Mouse (Mus musculus) limb, embryonic 14.5 days (tissue): ENCODE results near the gene Rsrc1. TPM values are rescaled to one million over a fixed set of nuclear protein-coding genes. Genes with fewer than 3 reads are reported as not detected.

Experiments used
- ATAC-seq: fragments of 200-750 bp; cut with Nextera tagmentation; 2 replicates; pipeline ENCODE4 v1.8.0; 2017; ENCODE audit warnings: low read depth, moderate number of reproducible peaks, moderate TSS enrichment; ENCODE audit not compliant: low FRiP score
- DNase-seq: peaks from one replicate; pipeline ENCODE4 v3.0.0-alpha.2; 2015; ENCODE audit warnings: low spot score
- H3K27ac ChIP-seq: fragments of 300-500 bp; sonication (generic); replicated peaks from 2 replicates; pipeline ENCODE4 v1.5.1; 2014; ENCODE audit warnings: low read depth, mild to moderate bottlenecking, low read length, moderate library complexity, mixed read lengths
- H3K27me3 ChIP-seq: fragments of 300-500 bp; sonication (generic); 2 replicates; pipeline ENCODE4 v1.6.1; 2014; ENCODE audit warnings: low read length, mixed read lengths; ENCODE audit not compliant: control insufficient read depth, insufficient read depth
- H3K36me3 ChIP-seq: fragments of 300-500 bp; sonication (generic); 2 replicates; pipeline ENCODE4 v1.6.1; 2014; ENCODE audit warnings: mild to moderate bottlenecking, low read length, moderate library complexity, mixed read lengths; ENCODE audit not compliant: control insufficient read depth, insufficient read depth
- H3K4me1 ChIP-seq: fragments of 300-500 bp; sonication (generic); 2 replicates; pipeline ENCODE4 v1.6.1; 2014; ENCODE audit warnings: antibody characterized with exemption, low read length, mixed read lengths; ENCODE audit not compliant: control insufficient read depth, insufficient read depth
- H3K4me2 ChIP-seq: fragments of 300-500 bp; sonication (generic); replicated peaks from 2 replicates; pipeline ENCODE4 v1.6.1; 2014; ENCODE audit warnings: low read depth, mild to moderate bottlenecking, low read length, moderate library complexity; ENCODE audit not compliant: severe bottlenecking
- H3K4me3 ChIP-seq: fragments of 300-500 bp; sonication (generic); replicated peaks from 2 replicates; pipeline ENCODE4 v1.5.1; 2014; ENCODE audit warnings: low read length
- H3K9ac ChIP-seq: fragments of 300-500 bp; sonication (generic); 2 replicates; pipeline ENCODE4 v1.6.1; 2014; ENCODE audit warnings: mild to moderate bottlenecking, low read depth, low read length, moderate library complexity; ENCODE audit not compliant: severe bottlenecking
- H3K9me3 ChIP-seq: fragments of 300-500 bp; sonication (generic); 2 replicates; pipeline ENCODE4 v1.6.1; 2016; ENCODE audit warnings: low read length; ENCODE audit not compliant: control insufficient read depth
- POLR2A ChIP-seq: fragments of 200-500 bp; IDR thresholded peaks from 2 replicates; pipeline ENCODE4 v1.8.0; 2012; ENCODE audit warnings: inconsistent platforms, mild to moderate bottlenecking, moderate library complexity, borderline replicate concordance; ENCODE audit not compliant: insufficient read depth, insufficient read length; ENCODE audit errors: extremely low read depth
- WGBS: fragments of 180-500 bp; shearing (Covaris S2); extraction: QIAGEN DNeasy Blood & Tissue Kit; methylation state at CpG from one replicate; pipeline ENCODE4 v1.1.7; 2014; 5-methylcytosine and 5-hydroxymethylcytosine counted together
- polyA plus RNA-seq, 2 experiments: library from polyadenylated mRNA; depleted of rRNA in 1 of 2; stranded (reverse) in 1 of 2; unstranded in 1 of 2; fragments of >200 nt; fragmentation: Nextera tagmentation in 1 of 2; extraction: Ambion mirVana in 1 of 2; gene quantifications; 2 replicates each; pipeline versions ENCODE4 v1.2.1 to v1.2.3; 2012 to 2014

Gene Rsrc1
- polyA plus RNA-seq, 2 experiments, result 22.9 to 41.8 TPM

- Histone ChIP-seq H3K9me3 (no peaks in the 10 kb centered on the region), H3K27me3 (no peaks in the 10 kb centered on the region), H3K4me2 (no peak overlapping the region), H3K36me3 (no peaks in the 10 kb centered on the region), H3K4me1 (no peaks in the 10 kb centered on the region), H3K4me3 (no peak overlapping the region), H3K9ac (no peak overlapping the region), H3K27ac (no peak overlapping the region)
- ATAC-seq (no peak), DNase-seq (peak; percentile 69)
- WGBS, result 18% methylated on average over 4 of the region's 5 CpGs
- TF ChIP-seq POLR2A, result no peak
These were observed 371.1 kb downstream of the Rsrc1 start for GRCm38 (mm10) chr3:67352128-67352762.

GRCm38 (mm10) chr3:67352763-67353149, 371.6 kb downstream of the Rsrc1 start:
- ATAC-seq, result no peak
- no peaks in the 10 kb centered on the region for H3K4me1 ChIP-seq
- no peak for DNase-seq
- 80% methylated on average over 3 of the region's 3 CpGs for WGBS
- no peak overlapping the region for H3K27ac ChIP-seq
- no peaks in the 10 kb centered on the region for H3K36me3 ChIP-seq
- no peak overlapping the region for H3K4me3 ChIP-seq
- no peak overlapping the region for H3K9ac ChIP-seq
- no peaks in the 10 kb centered on the region for H3K27me3 ChIP-seq
- no peak for TF ChIP-seq POLR2A
- H3K4me2 ChIP-seq, result no peak overlapping the region
- H3K9me3 ChIP-seq, result no peaks in the 10 kb centered on the region

DNA sequence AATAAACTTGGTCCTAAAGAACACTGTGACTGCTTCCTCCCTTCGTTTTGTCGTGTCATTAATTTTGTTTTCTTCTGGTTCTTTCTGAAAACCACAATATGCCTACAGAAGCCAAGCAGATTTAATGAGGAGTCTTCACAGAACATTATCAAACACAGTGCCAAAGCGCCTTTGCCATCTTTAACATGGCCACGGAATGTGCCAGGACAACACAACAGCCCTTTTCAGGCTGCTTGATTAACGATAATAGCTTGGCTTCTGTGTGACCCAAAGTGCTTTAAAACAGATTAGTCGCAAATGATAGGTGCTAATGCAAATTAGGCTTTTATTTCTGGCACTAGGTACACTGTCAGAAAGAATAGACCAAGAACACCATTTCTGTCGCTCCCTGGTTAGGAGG, 377.2 kb downstream of the Rsrc1 start:
- H3K27me3 ChIP-seq, result no peaks in the 10 kb centered on the region
- no peak overlapping the region for H3K4me3 ChIP-seq
- no peaks in the 10 kb centered on the region for H3K9me3 ChIP-seq
- H3K9ac ChIP-seq, result no peak overlapping the region
- H3K4me2 ChIP-seq, result no peak overlapping the region
- ATAC-seq (no peak), DNase-seq (no peak)
- no peak overlapping the region for H3K27ac ChIP-seq
- H3K36me3 ChIP-seq, result no peaks in the 10 kb centered on the region
- TF ChIP-seq POLR2A, result no peak
- no peaks in the 10 kb centered on the region for H3K4me1 ChIP-seq
- 83% methylated on average over 7 of the region's 7 CpGs for WGBS

- no peak overlapping the region for H3K27ac ChIP-seq
- H3K36me3 ChIP-seq, result no peaks in the 10 kb centered on the region
- H3K4me2 ChIP-seq, result no peak overlapping the region
- no peak for ATAC-seq
- no peaks in the 10 kb centered on the region for H3K9me3 ChIP-seq
- 72% methylated on average over 4 of the region's 4 CpGs for WGBS
- H3K27me3 ChIP-seq, result no peaks in the 10 kb centered on the region
- no peak for TF ChIP-seq POLR2A
- no peak overlapping the region for H3K4me3 ChIP-seq
- no peak overlapping the region for H3K9ac ChIP-seq
- no peaks in the 10 kb centered on the region for H3K4me1 ChIP-seq
- DNase-seq, result no peak
These were observed 385.1 kb downstream of the Rsrc1 start for GRCm38 (mm10) chr3:67366087-67366892.

GRCm38 (mm10) chr3:67367481-67367880, 386.3 kb downstream of the Rsrc1 start:
- DNase-seq (no peak), ATAC-seq (no peak)
- Histone ChIP-seq H3K4me1 (no peaks in the 10 kb centered on the region), H3K27ac (no peak overlapping the region), H3K4me3 (no peak overlapping the region), H3K27me3 (no peaks in the 10 kb centered on the region; the same call in 1 of the 2 replicates), H3K9me3 (no peaks in the 10 kb centered on the region), H3K9ac (no peak overlapping the region), H3K36me3 (no peaks in the 10 kb centered on the region), H3K4me2 (no peak overlapping the region)
- no peak for TF ChIP-seq POLR2A
- WGBS, result 52% methylated on average over 6 of the region's 6 CpGs
